Mouse (Mus musculus): ENCODE results near the gene Tecrl.

Gene Tecrl

DNA sequence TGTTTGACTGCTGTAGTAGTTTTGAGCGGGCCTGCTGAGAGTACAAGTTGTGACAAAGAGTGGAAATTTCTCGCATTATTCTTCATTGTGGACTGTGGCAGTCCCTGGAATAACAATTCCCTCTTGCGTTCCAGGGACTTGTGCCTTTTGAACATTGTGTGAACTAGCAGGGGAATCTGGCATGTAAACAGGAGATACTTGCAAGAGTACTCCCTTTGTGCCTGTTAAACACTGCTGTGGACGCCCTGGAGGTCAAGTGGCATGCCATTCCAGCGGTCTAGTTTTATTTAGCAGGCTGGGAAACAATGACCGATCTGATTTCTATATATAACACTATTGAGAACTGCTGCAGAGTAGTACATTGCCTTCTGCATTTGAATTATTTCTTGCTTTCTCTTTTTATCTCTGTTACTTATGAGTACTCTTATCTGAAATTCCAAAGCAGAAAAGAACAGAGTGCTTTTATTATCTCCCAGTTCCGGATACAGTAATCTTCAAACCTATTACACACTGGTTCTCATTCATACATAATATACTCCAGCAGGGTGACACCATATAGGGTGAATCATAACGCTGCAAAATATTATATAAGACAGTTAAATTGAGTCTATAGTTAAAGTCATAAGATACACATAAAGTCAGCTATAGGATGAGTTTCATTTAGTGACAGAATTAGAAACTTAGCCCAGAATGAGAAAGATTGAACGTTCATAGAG lies at the start of gene Tecrl:
TSS of gene Tecrl (minus strand) at position 350 of the 716 bp plus-strand sequence.
- DNase-seq (ENCODE audit: low spot score), result no peak

- no peak for DNase-seq (ENCODE audit: low spot score)
These were observed 30.0 kb upstream of the Tecrl start for GRCm38 (mm10) chr5:83385021-83385420.

DNA sequence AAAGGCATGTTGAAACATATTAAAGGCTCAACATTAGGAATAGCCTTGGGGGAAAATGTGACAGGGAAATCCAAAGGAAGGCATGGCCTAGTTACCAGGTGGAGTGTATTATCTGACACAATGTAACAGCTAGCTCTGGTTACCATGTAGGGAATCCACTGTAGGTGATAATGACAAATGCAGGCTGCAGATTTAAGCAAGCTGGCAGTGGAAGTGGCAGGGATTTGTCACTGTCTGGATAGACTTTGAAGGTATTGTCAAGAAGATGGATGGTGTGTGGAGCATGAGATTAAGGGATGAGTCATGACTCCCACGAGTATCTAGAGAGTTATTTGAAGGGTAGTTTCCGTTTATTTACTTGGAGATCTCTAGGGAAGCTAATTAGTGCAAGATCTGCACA lies 3.4 kb downstream of the Tecrl start:
- DNase-seq (ENCODE audit: low spot score), result no peak

- no peak for DNase-seq (ENCODE audit: low spot score)
These were observed 15.9 kb downstream of the Tecrl start for GRCm38 (mm10) chr5:83339144-83339543.

GRCm38 (mm10) chr5:83267148-83267776 lies 87.7 kb downstream of the Tecrl start:
- DNase-seq (ENCODE audit: low spot score), result no peak

GRCm38 (mm10) chr5:83260059-83260458 lies 94.9 kb downstream of the Tecrl start:
- no peak for DNase-seq (ENCODE audit: low spot score)

- no peak for DNase-seq (ENCODE audit: low spot score)
These were observed 100.9 kb downstream of the Tecrl start for GRCm38 (mm10) chr5:83254141-83254540.

DNA sequence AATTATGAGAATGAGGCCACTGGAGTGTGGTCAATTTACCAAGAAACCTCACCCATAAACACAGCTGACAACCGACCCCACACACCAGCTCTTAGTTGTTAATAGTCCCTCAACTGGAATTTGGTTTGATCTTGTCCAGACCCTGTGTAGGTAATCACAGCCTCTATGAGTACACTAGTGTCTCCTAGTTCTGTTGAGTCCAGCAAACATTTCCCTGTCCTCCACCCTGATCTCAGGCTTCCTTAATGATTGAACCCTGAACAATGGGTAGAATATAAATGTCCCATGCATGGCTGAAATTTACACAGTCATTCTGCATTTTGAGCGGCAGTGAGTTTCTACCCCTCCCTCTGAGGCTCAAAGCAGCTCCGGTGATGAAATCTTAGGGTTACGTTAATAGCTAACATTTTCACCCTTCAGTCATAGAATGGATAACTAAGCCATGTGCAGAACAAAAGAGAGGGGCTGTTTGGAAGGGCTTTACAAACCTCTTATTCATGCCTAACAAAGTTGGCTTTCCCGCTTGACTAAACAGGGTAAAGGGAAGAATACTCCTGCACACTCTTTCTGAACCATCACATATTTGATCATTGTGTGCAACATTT lies 116.0 kb downstream of the Tecrl start:
- no peak for DNase-seq (ENCODE audit: low spot score)
